Mouse (Mus musculus): ENCODE measurements at regions not wholly inside any gene's neighbourhood (a gene's known extent, or its start where the extent isn't known, plus 50 kb on each side); places are given as distances from the start of the nearest gene placed in this dataset.

GRCm38 (mm10) chr4:131683176-131683575 lies 154.9 kb downstream of the Ptpru start:
- TF ChIP-seq ZKSCAN1 (IDR thresholded peaks at IDR 0.05; ENCODE audit: borderline replicate concordance, low read depth, low read length), result no peak
- no peak for TF ChIP-seq CTCF (conservative IDR thresholded peaks at IDR 0.05 in 1 of 2, IDR thresholded peaks at IDR 0.05 in 1 of 2; ENCODE audit: low read depth in 2 of 2, low read length in 2 of 2)
- no peak for TF ChIP-seq BHLHE40 (IDR thresholded peaks at IDR 0.05; ENCODE audit: low read depth, low read length)
- TF ChIP-seq ZC3H11A (IDR thresholded peaks at IDR 0.05; ENCODE audit: low read depth, low read length), result no peak
- TF ChIP-seq CHD2 (IDR thresholded peaks at IDR 0.05; ENCODE audit: low read length), result no peak
- TF ChIP-seq MAX (IDR thresholded peaks at IDR 0.05; ENCODE audit: low read length), result no peak
- TF ChIP-seq NRF1 (IDR thresholded peaks at IDR 0.05; ENCODE audit: low read depth, low read length), result no peak
- TF ChIP-seq MAFK (IDR thresholded peaks at IDR 0.05; ENCODE audit: insufficient replicate concordance, low read length), result no peak
- TF ChIP-seq MEF2A (IDR thresholded peaks at IDR 0.05; ENCODE audit: borderline replicate concordance, low read depth, low read length), result no peak
- no peak for TF ChIP-seq POLR2A (IDR thresholded peaks at IDR 0.05; ENCODE audit: low read depth, low read length)
- TF ChIP-seq TCF12 (IDR thresholded peaks at IDR 0.05; ENCODE audit: low read depth, low read length), result no peak

Measured in CH12.LX (cell line).